Mouse (Mus musculus): ENCODE measurements at regions not wholly inside any gene's neighbourhood (a gene's known extent, or its start where the extent isn't known, plus 50 kb on each side); places are given as distances from the start of the nearest gene placed in this dataset.

DNA sequence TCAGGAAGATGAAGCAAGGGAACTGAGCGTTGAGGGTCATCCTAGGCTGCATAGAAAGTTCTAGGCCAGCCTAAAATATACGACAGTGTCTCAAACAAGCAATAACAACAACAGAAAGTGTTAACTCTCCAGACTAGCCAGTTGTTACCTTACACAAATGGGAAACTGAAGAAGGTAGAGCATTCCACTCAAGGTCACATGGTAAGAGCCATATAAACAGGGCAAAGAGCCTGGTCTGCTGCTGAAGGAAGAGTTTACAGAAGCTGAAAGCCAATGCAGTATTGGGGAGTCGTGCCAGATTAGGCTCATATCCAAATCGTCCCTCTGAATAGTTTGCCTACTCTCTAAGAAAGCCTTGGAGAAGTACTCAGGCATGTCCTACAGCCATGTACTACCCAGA lies 59.6 kb upstream of the Trabd2b start:
- TF ChIP-seq CTCF (conservative IDR thresholded peaks at IDR 0.05; ENCODE audit: low read length) (no peak), NANOG (IDR thresholded peaks at IDR 0.05; ENCODE audit: borderline replicate concordance, low read length) (no peak), POU5F1 (IDR thresholded peaks at IDR 0.05; ENCODE audit: borderline replicate concordance, low read length) (no peak)
